Comparison of ENCODE assay signal across 11 mouse cellular contexts in genomic region chr2:144264398-144265119, GRCm38 (mm10). TPM values are rescaled to one million over a fixed set of nuclear protein-coding genes. Genes with fewer than 3 reads are reported as not detected.
DNase-seq lines count a peak whose midpoint lies in the region; ATAC-seq and TF ChIP-seq lines count a peak whose summit lies in the region.
"Had no signal": no experiment of that assay in that cellular context is flagged by ENCODE, and none has a peak within 500 bp of the region (broad histone marks: within the 10 kb centered on the region; RNA-seq: fewer than 3 reads in every experiment).

No protein-coding gene starts in this region.

- no peak for DNase-seq in gastrocnemius, adult 2 months
- DNase-seq in gastrocnemius, adult 18-20 months (ENCODE audit: low spot score), result no peak
- DNase-seq in 416B (ENCODE audit: low read depth), result peak; percentile 54
- no peak for DNase-seq in liver, embryonic 13.5 days
- no peak for DNase-seq in hindbrain, embryonic 11.5 days (ENCODE audit: low spot score)
- DNase-seq in adrenal gland, postnatal 10 days, result no peak
- DNase-seq in cerebellum, postnatal 25 days, result no peak
- DNase-seq: heart, postnatal 10 days; lung, adult 18-20 months had no signal

- H3K9ac ChIP-seq in liver, embryonic 13.5 days, result 0 out of 2 replicates have a peak overlapping the region, but pooled peaks have one; percentile 37
- no peak overlapping the region for H3K9ac ChIP-seq in hindbrain, embryonic 11.5 days (ENCODE audit: low read depth, low read length)
- H3K9ac ChIP-seq: embryonic facial prominence, embryonic 12.5 days had no signal

- peak overlapping the region; percentile 14; the same call in 1 of the 2 replicates for H3K4me2 ChIP-seq in liver, embryonic 13.5 days
- no peak overlapping the region for H3K4me2 ChIP-seq in hindbrain, embryonic 11.5 days (replicated peaks; ENCODE audit: low read depth, low read length)
- H3K4me2 ChIP-seq: embryonic facial prominence, embryonic 12.5 days had no signal

- TF ChIP-seq CTCF in gastrocnemius, adult 2 months (IDR thresholded peaks at IDR 0.05), result no peak

- intact Hi-C loops in gastrocnemius, adult 2 months (cut with DNase I), result loop anchor here (5.0 kb wide), 1 partner anchor 103 kb away; the partner anchor contains the start of genes Kat14 and Pet117

- H3K27me3 ChIP-seq in liver, embryonic 13.5 days, result no peaks in the 10 kb centered on the region
- no peaks in the 10 kb centered on the region for H3K27me3 ChIP-seq in hindbrain, embryonic 11.5 days (ENCODE audit: control insufficient read depth, insufficient read depth, low read length)
- H3K27me3 ChIP-seq: embryonic facial prominence, embryonic 12.5 days had no signal

- peak overlapping the region; percentile 96 for H3K27ac ChIP-seq in gastrocnemius, adult 2 months
- H3K27ac ChIP-seq in liver, embryonic 13.5 days, result no peak overlapping the region
- H3K27ac ChIP-seq in hindbrain, embryonic 11.5 days (ENCODE audit: low read depth, low read length), result no peak overlapping the region
- H3K27ac ChIP-seq: embryonic facial prominence, embryonic 12.5 days had no signal

- H3K9me3 ChIP-seq in liver, embryonic 13.5 days (replicated peaks), result no peaks in the 10 kb centered on the region
- H3K9me3 ChIP-seq in hindbrain, embryonic 11.5 days (ENCODE audit: control insufficient read depth, low read length), result no peaks in the 10 kb centered on the region
- H3K9me3 ChIP-seq: embryonic facial prominence, embryonic 12.5 days had no signal

- no peak overlapping the region for H3K4me3 ChIP-seq in gastrocnemius, adult 2 months
- H3K4me3 ChIP-seq in liver, embryonic 13.5 days (replicated peaks), result no peak overlapping the region
- H3K4me3 ChIP-seq in hindbrain, embryonic 11.5 days (ENCODE audit: low read depth, low read length), result no peak overlapping the region
- H3K4me3 ChIP-seq: embryonic facial prominence, embryonic 12.5 days had no signal

- ATAC-seq in granulocyte monocyte progenitor cell, adult 5-6 weeks (replicated peaks; ENCODE audit: poor library complexity, severe bottlenecking), result peak; percentile 40
- ATAC-seq in liver, embryonic 13.5 days (ENCODE audit: low read depth), result no peak
- no peak for ATAC-seq in hindbrain, embryonic 11.5 days (ENCODE audit: low FRiP score)

- H3K4me1 ChIP-seq in liver, embryonic 13.5 days (replicated peaks), result peaks cover 70% of the 10 kb centered on the region
- H3K4me1 ChIP-seq in hindbrain, embryonic 11.5 days (replicated peaks; ENCODE audit: control insufficient read depth, insufficient read depth, low read length), result no peaks in the 10 kb centered on the region

- H3K36me3 ChIP-seq in liver, embryonic 13.5 days, result peaks cover 77% of the 10 kb centered on the region
- H3K36me3 ChIP-seq in hindbrain, embryonic 11.5 days (ENCODE audit: control insufficient read depth, insufficient read depth, low read length), result no peaks in the 10 kb centered on the region

- WGBS in liver, embryonic 13.5 days (ENCODE audit: insufficient replicate concordance), result 60% methylated on average over 5 of the region's 5 CpGs
- WGBS in hindbrain, embryonic 11.5 days, result 85% methylated on average over 5 of the region's 5 CpGs

RNA-seq across cellular contexts. Expression of gene Mgme1, which starts 5.9 kb away (rescaled TPM):
- total RNA-seq in gastrocnemius, adult 2 months (2021), result 10 to 100 TPM; 10.2 to 11.9 TPM
- total RNA-seq in gastrocnemius, adult 18-20 months (2021), result 10 to 100 TPM; 10.9 to 11.0 TPM
- total RNA-seq in granulocyte monocyte progenitor cell, adult 5-6 weeks (2014; fragmentation: Nextera tagmentation), result 19.6 and 23.4 TPM in 2 replicates
- 25.4 and 29.9 TPM in 2 replicates for total RNA-seq in granulocyte monocyte progenitor cell, adult 5-6 weeks (2017)
- 14.0 and 14.3 TPM in 2 replicates for polyA plus RNA-seq in liver, embryonic 13.5 days (2015; fragmentation: Nextera tagmentation; extraction: Ambion mirVana)
- 15.8 and 17.2 TPM in 2 replicates for polyA plus RNA-seq in hindbrain, embryonic 11.5 days (2014; fragmentation: Nextera tagmentation; extraction: Ambion mirVana)
- 10 to 100 TPM; 14.7 to 17.7 TPM for total RNA-seq in adrenal gland, postnatal 10 days (2021)

RNA-seq across cellular contexts. Expression of gene Snx5, which starts 6.1 kb away (rescaled TPM):
- total RNA-seq in gastrocnemius, adult 2 months (2021), result 10 to 100 TPM; 52.0 to 60.6 TPM
- total RNA-seq in gastrocnemius, adult 18-20 months (2021), result 10 to 100 TPM; 55.8 to 58.1 TPM
- 226 and 255 TPM in 2 replicates for total RNA-seq in granulocyte monocyte progenitor cell, adult 5-6 weeks (2014; fragmentation: Nextera tagmentation)
- 248 and 283 TPM in 2 replicates for total RNA-seq in granulocyte monocyte progenitor cell, adult 5-6 weeks (2017)
- polyA plus RNA-seq in liver, embryonic 13.5 days (2015; fragmentation: Nextera tagmentation; extraction: Ambion mirVana), result 83.9 and 94.8 TPM in 2 replicates
- 104 and 108 TPM in 2 replicates for polyA plus RNA-seq in hindbrain, embryonic 11.5 days (2014; fragmentation: Nextera tagmentation; extraction: Ambion mirVana)
- total RNA-seq in adrenal gland, postnatal 10 days (2021), result 10 to 100 TPM; 93.5 to 97.0 TPM
